Mouse (Mus musculus) lung, adult 2 months (tissue): ENCODE results near the gene Cspg5.

Experiments
- CTCF ChIP-seq: fragments of 200-500 bp; IDR thresholded peaks from 2 replicates; pipeline ENCODE4 v1.5.1; 2011; ENCODE audit warnings: mild to moderate bottlenecking, low read length, control low read depth; ENCODE audit not compliant: insufficient read depth
- POLR2A ChIP-seq: fragments of 200-500 bp; IDR thresholded peaks from 2 replicates; pipeline ENCODE4 v1.6.1; 2011; ENCODE audit warnings: low read depth, mild to moderate bottlenecking, control low read depth, low read length, borderline replicate concordance; ENCODE audit errors: extremely low read depth

- TF ChIP-seq CTCF (no peak), POLR2A (no peak)
Observed at GRCm38 (mm10) chr9:110243221-110243833, at the start of gene Cspg5.
